9 mouse cellular contexts compared by ENCODE assay signal in genomic region chr15:84829416-84829815, GRCm38 (mm10). TPM values are rescaled to one million over a fixed set of nuclear protein-coding genes. Genes with fewer than 3 reads are reported as not detected.
DNase-seq lines count a peak whose midpoint lies in the region; ATAC-seq and TF ChIP-seq lines count a peak whose summit lies in the region.
"Had no signal": no experiment of that assay in that cellular context is flagged by ENCODE, and none has a peak within 500 bp of the region (broad histone marks: within the 10 kb centered on the region; RNA-seq: fewer than 3 reads in every experiment).

No protein-coding gene starts in this region.

- no peak overlapping the region for H3K27ac ChIP-seq in bone marrow, adult 2 months (ENCODE audit: control insufficient read depth, insufficient read depth, low read depth, low read length, poor library complexity)
- H3K27ac ChIP-seq in hindbrain, embryonic 12.5 days = no peak overlapping the region

- peak; percentile 59 for TF ChIP-seq CTCF in E14TG2a.4 (conservative IDR thresholded peaks at IDR 0.05; ENCODE audit: low read length)
- peak; percentile 28; the same call in 1 of the 2 replicates for TF ChIP-seq CTCF in bone marrow, adult 2 months (IDR thresholded peaks at IDR 0.05; ENCODE audit: control insufficient read depth, insufficient read depth, low read length)

- no peaks in the 10 kb centered on the region for H3K27me3 ChIP-seq in E14TG2a.4 (ENCODE audit: insufficient read depth, low read length)
- H3K27me3 ChIP-seq in hindbrain, embryonic 12.5 days = no peaks in the 10 kb centered on the region

- peak; percentile 46 to 55 for DNase-seq in frontal cortex, postnatal 14 days (ENCODE audit: low spot score in 2 of 2)
- peak; percentile 48 to 79 for DNase-seq in layer of hippocampus, postnatal 25 days (ENCODE audit: extremely low spot score in 1 of 2, low spot score in 1 of 2)
- DNase-seq in lung, postnatal 36 days = peak; percentile 92
- DNase-seq in right cerebral cortex, postnatal 10 days (ENCODE audit: low spot score in 2 of 2) = peak; percentile 77 to 80
- DNase-seq in urinary bladder, postnatal 14 days (ENCODE audit: low spot score) = peak; percentile 89

- no peak for TF ChIP-seq POLR2A in bone marrow, adult 2 months (IDR thresholded peaks at IDR 0.05; ENCODE audit: borderline replicate concordance, control insufficient read depth, low read depth, low read length)

- no peaks in the 10 kb centered on the region for H3K36me3 ChIP-seq in E14TG2a.4 (ENCODE audit: insufficient read depth, low read length)
- H3K36me3 ChIP-seq in hindbrain, embryonic 12.5 days = no peaks in the 10 kb centered on the region

- H3K4me1 ChIP-seq in E14TG2a.4 (replicated peaks; ENCODE audit: low read depth, low read length) = peaks cover 11% of the 10 kb centered on the region
- no peaks in the 10 kb centered on the region; the same call in 1 of the 2 replicates for H3K4me1 ChIP-seq in bone marrow, adult 2 months (ENCODE audit: control insufficient read depth, insufficient read depth, low read length)
- H3K4me1 ChIP-seq in hindbrain, embryonic 12.5 days = peaks cover 40% of the 10 kb centered on the region

- WGBS in bone marrow, adult 2 months = 4% methylated on average over 15 of the region's 15 CpGs
- 18% methylated on average over 15 of the region's 15 CpGs for WGBS in hindbrain, embryonic 12.5 days

- H3K4me2 ChIP-seq in hindbrain, embryonic 12.5 days (replicated peaks) = no peak overlapping the region

- H3K9ac ChIP-seq in hindbrain, embryonic 12.5 days = no peak overlapping the region

- H3K9me3 ChIP-seq in E14TG2a.4 (ENCODE audit: low read length) = no peaks in the 10 kb centered on the region
- H3K9me3 ChIP-seq in hindbrain, embryonic 12.5 days (replicated peaks) = no peaks in the 10 kb centered on the region

- ATAC-seq in hindbrain, embryonic 12.5 days (ENCODE audit: low FRiP score) = peak; percentile 38; the same call in 1 of the 2 replicates

- H3K4me3 ChIP-seq in E14TG2a.4 (replicated peaks; ENCODE audit: low read length) = no peak overlapping the region
- H3K4me3 ChIP-seq in bone marrow, adult 2 months (replicated peaks; ENCODE audit: control insufficient read depth, low read depth, low read length) = no peak overlapping the region
- no peak overlapping the region for H3K4me3 ChIP-seq in hindbrain, embryonic 12.5 days

RNA-seq across cellular contexts. Expression of gene Phf21b, which starts 26.4 kb away (rescaled TPM):
- 9.5 TPM in 1 of 2 replicates, not detected in the other for polyA plus RNA-seq in bone marrow, adult 2 months (2011; ENCODE audit: insufficient read depth, insufficient read length, low replicate concordance, missing spikeins)
- 16.5 and 18.0 TPM in 2 replicates for polyA plus RNA-seq in hindbrain, embryonic 12.5 days (2016; fragmentation: Nextera tagmentation; extraction: Ambion mirVana)
- 10 to 100 TPM in 1 of 2 experiments, 1 to 10 TPM in 1; 6.4 to 10.1 TPM for total RNA-seq in layer of hippocampus, postnatal 25 days (2021)
- polyA plus RNA-seq: liver, embryonic 16.5 days had no signal
